Mouse (Mus musculus): ENCODE data around the gene Zfp691.

Gene Zfp691

GRCm38 (mm10) chr4:119120095-119120494 is 53.9 kb downstream of the Zfp691 start:
- no peak for DNase-seq

Data from cerebellum, adult 11-12 months (tissue).